ENCODE assay signal across 9 mouse cellular contexts in genomic region chr7:139994676-139995075, GRCm38 (mm10). TPM values are rescaled to one million over a fixed set of nuclear protein-coding genes. Genes with fewer than 3 reads are reported as not detected.
DNase-seq lines count a peak whose midpoint lies in the region; ATAC-seq and TF ChIP-seq lines count a peak whose summit lies in the region.
"Had no signal": no experiment of that assay in that cellular context is flagged by ENCODE, and none has a peak within 500 bp of the region (broad histone marks: within the 10 kb centered on the region; RNA-seq: fewer than 3 reads in every experiment).

No protein-coding gene starts in this region.

- no peaks in the 10 kb centered on the region for H3K4me1 ChIP-seq in bone marrow, adult 2 months (ENCODE audit: control insufficient read depth, insufficient read depth, low read length)
- H3K4me1 ChIP-seq in forebrain, embryonic 11.5 days (replicated peaks; ENCODE audit: control insufficient read depth, insufficient read depth, low read length): no peaks in the 10 kb centered on the region
- no peaks in the 10 kb centered on the region for H3K4me1 ChIP-seq in lung, adult 2 months (ENCODE audit: control insufficient read depth, insufficient read depth, low read length)

- H3K4me2 ChIP-seq in forebrain, embryonic 11.5 days (ENCODE audit: low read depth, low read length, severe bottlenecking): no peak overlapping the region

- 29% methylated on average over 3 of the region's 3 CpGs for WGBS in bone marrow, adult 2 months
- 27% methylated on average over 3 of the region's 3 CpGs for WGBS in forebrain, embryonic 11.5 days
- WGBS in lung, adult 2 months: 44% methylated on average over 3 of the region's 3 CpGs

- DNase-seq in gastrocnemius, adult 2 months: peak; percentile 37
- no peak for DNase-seq in gastrocnemius, postnatal 14 days
- peak; percentile 89 for DNase-seq in CD4-positive, CD25-positive, alpha-beta regulatory T cell, adult 2 months (ENCODE audit: low read depth, low spot score)
- DNase-seq in forebrain, embryonic 11.5 days (ENCODE audit: low spot score): peak; percentile 74
- DNase-seq in kidney, postnatal 14 days: peak; percentile 66
- peak; percentile 51 for DNase-seq in lung, adult 2 months
- peak; percentile 69 for DNase-seq in right cerebral cortex, postnatal 14 days

- intact Hi-C loops in gastrocnemius, adult 2 months (cut with DNase I): loop anchor here (1.0 kb wide), 1 partner anchor 25 kb away; no protein-coding TSS in a partner anchor
- intact Hi-C loops in gastrocnemius, postnatal 14 days (cut with DNase I; ENCODE audit: low total_unique reads): loop anchor here (10.0 kb wide), 1 partner anchor 90 kb away; no protein-coding TSS in a partner anchor

- H3K4me3 ChIP-seq in gastrocnemius, adult 2 months: no peak overlapping the region
- H3K4me3 ChIP-seq in bone marrow, adult 2 months (replicated peaks; ENCODE audit: control insufficient read depth, low read depth, low read length): no peak overlapping the region
- H3K4me3 ChIP-seq in forebrain, embryonic 11.5 days (ENCODE audit: low read depth, low read length): no peak overlapping the region
- H3K4me3 ChIP-seq in lung, adult 2 months (replicated peaks; ENCODE audit: extremely low read depth, low read depth, low read length): no peak overlapping the region

- H3K27me3 ChIP-seq in forebrain, embryonic 11.5 days (ENCODE audit: control insufficient read depth, insufficient read depth, low read length): no peaks in the 10 kb centered on the region

- H3K9me3 ChIP-seq in forebrain, embryonic 11.5 days (ENCODE audit: control insufficient read depth, low read length): no peaks in the 10 kb centered on the region

- no peak overlapping the region for H3K27ac ChIP-seq in gastrocnemius, adult 2 months
- no peak overlapping the region for H3K27ac ChIP-seq in bone marrow, adult 2 months (ENCODE audit: control insufficient read depth, insufficient read depth, low read depth, low read length, poor library complexity)
- no peak overlapping the region for H3K27ac ChIP-seq in forebrain, embryonic 11.5 days (ENCODE audit: low read depth, low read length)

- peaks cover 10% of the 10 kb centered on the region for H3K36me3 ChIP-seq in forebrain, embryonic 11.5 days (ENCODE audit: control insufficient read depth, insufficient read depth, low read length)

- TF ChIP-seq CTCF in gastrocnemius, adult 2 months (IDR thresholded peaks at IDR 0.05): peak; percentile 84
- peak; percentile 58 for TF ChIP-seq CTCF in bone marrow, adult 2 months (IDR thresholded peaks at IDR 0.05; ENCODE audit: control insufficient read depth, insufficient read depth, low read length)
- TF ChIP-seq CTCF in lung, adult 2 months (IDR thresholded peaks at IDR 0.05; ENCODE audit: insufficient read depth, low read length): peak; percentile 47

- no peak for TF ChIP-seq POLR2A in bone marrow, adult 2 months (IDR thresholded peaks at IDR 0.05; ENCODE audit: borderline replicate concordance, control insufficient read depth, low read depth, low read length)
- TF ChIP-seq POLR2A in lung, adult 2 months (IDR thresholded peaks at IDR 0.05; ENCODE audit: borderline replicate concordance, extremely low read depth, low read depth, low read length): no peak

- ATAC-seq in forebrain, embryonic 11.5 days (replicated peaks; ENCODE audit: low FRiP score): no peak

- no peak overlapping the region for H3K9ac ChIP-seq in forebrain, embryonic 11.5 days (ENCODE audit: low read length)

RNA-seq across cellular contexts. Expression of gene Adam8, which starts 2.3 kb away (rescaled TPM):
- under 1 TPM; 0.39 to 0.43 TPM for total RNA-seq in gastrocnemius, adult 2 months (2021)
- total RNA-seq in gastrocnemius, postnatal 14 days (2021): under 1 TPM; 0.59 to 0.75 TPM
- polyA plus RNA-seq in bone marrow, adult 2 months (2011; ENCODE audit: insufficient read depth, insufficient read length, low replicate concordance, missing spikeins): 17.9 and 55.1 TPM in 2 replicates
- polyA plus RNA-seq in forebrain, embryonic 11.5 days (2014; fragmentation: Nextera tagmentation; extraction: Ambion mirVana): 3.0 and 3.6 TPM in 2 replicates
- 19.2 and 21.2 TPM in 2 replicates for polyA plus RNA-seq in lung, adult 2 months (2012; rRNA removed)

RNA-seq across cellular contexts. Expression of gene 6430531B16Rik, which starts 16.1 kb away (rescaled TPM):
- total RNA-seq in gastrocnemius, adult 2 months (2021): not detected
- total RNA-seq in gastrocnemius, postnatal 14 days (2021): not detected
- polyA plus RNA-seq in bone marrow, adult 2 months (2011; ENCODE audit: insufficient read depth, insufficient read length, low replicate concordance, missing spikeins): not detected in 2 replicates
- 0.35 and 0.77 TPM in 2 replicates for polyA plus RNA-seq in forebrain, embryonic 11.5 days (2014; fragmentation: Nextera tagmentation; extraction: Ambion mirVana)
- 5.6 and 6.8 TPM in 2 replicates for polyA plus RNA-seq in lung, adult 2 months (2012; rRNA removed)
- polyA plus RNA-seq: liver, embryonic 16.5 days had no signal

RNA-seq across cellular contexts. Expression of gene Zfp511, which starts 41.5 kb away (rescaled TPM):
- 1 to 10 TPM; 8.4 to 8.6 TPM for total RNA-seq in gastrocnemius, adult 2 months (2021)
- total RNA-seq in gastrocnemius, postnatal 14 days (2021): 1 to 10 TPM; 6.9 to 7.4 TPM
- 10.4 and 27.2 TPM in 2 replicates for polyA plus RNA-seq in bone marrow, adult 2 months (2011; ENCODE audit: insufficient read depth, insufficient read length, low replicate concordance, missing spikeins)
- polyA plus RNA-seq in forebrain, embryonic 11.5 days (2014; fragmentation: Nextera tagmentation; extraction: Ambion mirVana): 42.6 and 48.2 TPM in 2 replicates
- 75.7 and 85.5 TPM in 2 replicates for polyA plus RNA-seq in lung, adult 2 months (2012; rRNA removed)

RNA-seq across cellular contexts. Expression of gene Tubgcp2, which starts 41.8 kb away (rescaled TPM):
- 10 to 100 TPM; 19.7 to 23.5 TPM for total RNA-seq in gastrocnemius, adult 2 months (2021)
- total RNA-seq in gastrocnemius, postnatal 14 days (2021): 10 to 100 TPM; 16.3 to 18.1 TPM
- 16.7 and 17.5 TPM in 2 replicates for polyA plus RNA-seq in bone marrow, adult 2 months (2011; ENCODE audit: insufficient read depth, insufficient read length, low replicate concordance, missing spikeins)
- polyA plus RNA-seq in forebrain, embryonic 11.5 days (2014; fragmentation: Nextera tagmentation; extraction: Ambion mirVana): 75.6 and 78.0 TPM in 2 replicates
- 19.4 and 25.3 TPM in 2 replicates for polyA plus RNA-seq in lung, adult 2 months (2012; rRNA removed)

RNA-seq across cellular contexts. Expression of gene Utf1, which starts 51.1 kb away (rescaled TPM):
- not detected for total RNA-seq in gastrocnemius, adult 2 months (2021)
- total RNA-seq in gastrocnemius, postnatal 14 days (2021): not detected
- 13.7 TPM in 1 of 2 replicates, not detected in the other for polyA plus RNA-seq in bone marrow, adult 2 months (2011; ENCODE audit: insufficient read depth, insufficient read length, low replicate concordance, missing spikeins)
- not detected in 2 replicates for polyA plus RNA-seq in forebrain, embryonic 11.5 days (2014; fragmentation: Nextera tagmentation; extraction: Ambion mirVana)
- 0.09 TPM in 1 of 2 replicates, not detected in the other for polyA plus RNA-seq in lung, adult 2 months (2012; rRNA removed)
- polyA plus RNA-seq: liver, embryonic 16.5 days had no signal
